Mouse (Mus musculus): ENCODE measurements around the gene Fibcd1.

Fibcd1 gene

DNA sequence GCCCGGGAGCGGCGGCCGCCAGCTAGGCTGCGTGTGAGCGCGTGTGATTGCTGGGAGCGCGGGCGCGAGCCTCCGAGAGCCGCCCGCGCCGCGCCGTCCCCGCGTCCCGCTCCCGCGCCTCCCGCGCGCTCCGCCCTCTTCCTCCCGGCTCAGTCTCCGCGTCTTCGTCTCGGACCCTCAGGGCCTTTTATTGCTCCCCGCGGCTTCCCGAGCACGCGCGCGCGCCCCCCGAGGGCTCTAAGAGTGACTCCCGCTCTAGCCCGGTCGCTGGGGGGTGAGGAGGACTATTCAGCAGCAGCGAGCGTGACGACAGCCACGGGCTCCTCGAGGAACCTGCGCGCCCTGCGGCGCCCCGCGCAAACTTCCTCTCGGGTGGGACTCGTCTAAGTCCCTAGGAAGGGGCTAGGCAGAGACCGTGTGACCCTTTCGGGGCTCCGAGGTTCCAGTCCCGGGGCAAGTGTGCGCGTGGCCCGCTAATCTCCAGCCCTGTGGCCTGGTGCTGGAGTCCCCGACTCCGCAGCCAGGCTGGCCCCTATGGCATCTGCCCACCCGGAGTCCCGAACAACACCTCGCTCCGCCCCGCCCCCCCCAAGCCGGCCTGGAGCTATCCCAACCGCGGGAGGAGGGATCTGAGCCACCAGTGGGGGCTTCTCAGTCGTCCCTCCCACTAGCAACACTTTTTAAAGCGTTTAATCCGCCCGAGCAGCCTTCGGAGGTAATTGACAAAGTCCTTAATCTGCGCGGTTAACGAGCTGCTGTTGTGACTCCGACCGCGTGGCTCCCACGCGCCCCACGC, at the start of gene Fibcd1:
Gene Fibcd1, minus strand, starts transcription at position 110 of the 796 bp plus-strand sequence.
- peak; percentile 40 to 50 for DNase-seq

GRCm38 (mm10) chr2:31894221-31894870, 48.5 kb upstream of the Fibcd1 start:
- DNase-seq, result no peak

DNA sequence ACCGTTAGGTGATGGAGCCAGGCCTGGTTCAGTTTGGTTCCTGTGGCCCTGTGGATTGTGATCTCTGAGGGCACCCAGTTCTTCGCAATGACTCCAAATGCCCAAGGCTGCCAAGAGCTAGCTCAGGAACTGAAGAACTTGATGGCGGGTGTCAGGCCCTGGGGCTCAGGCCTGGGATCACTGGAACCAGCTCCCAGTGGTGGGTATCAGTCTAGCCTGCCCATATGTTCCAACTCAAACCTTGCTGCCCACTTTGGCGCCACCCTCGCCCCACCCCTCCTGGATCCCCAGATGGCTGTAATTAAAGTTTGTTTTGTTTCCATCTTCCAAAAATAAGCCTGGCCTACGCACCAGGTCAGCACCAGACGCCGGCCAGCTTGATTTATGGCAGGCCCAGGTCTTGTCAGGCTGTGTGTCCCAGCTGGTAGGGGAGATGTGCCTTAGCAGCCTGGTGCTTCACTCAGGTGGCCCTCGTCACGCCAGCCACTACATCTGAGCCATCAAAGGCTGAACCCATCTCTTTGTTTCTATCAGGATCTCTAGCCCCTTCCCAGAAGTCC, 47.4 kb upstream of the Fibcd1 start:
- DNase-seq, result no peak

- DNase-seq, result no peak
Measured at GRCm38 (mm10) chr2:31891219-31891618, 45.4 kb upstream of the Fibcd1 start.

GRCm38 (mm10) chr2:31888871-31889270, 43.1 kb upstream of the Fibcd1 start:
- no peak for DNase-seq

DNA sequence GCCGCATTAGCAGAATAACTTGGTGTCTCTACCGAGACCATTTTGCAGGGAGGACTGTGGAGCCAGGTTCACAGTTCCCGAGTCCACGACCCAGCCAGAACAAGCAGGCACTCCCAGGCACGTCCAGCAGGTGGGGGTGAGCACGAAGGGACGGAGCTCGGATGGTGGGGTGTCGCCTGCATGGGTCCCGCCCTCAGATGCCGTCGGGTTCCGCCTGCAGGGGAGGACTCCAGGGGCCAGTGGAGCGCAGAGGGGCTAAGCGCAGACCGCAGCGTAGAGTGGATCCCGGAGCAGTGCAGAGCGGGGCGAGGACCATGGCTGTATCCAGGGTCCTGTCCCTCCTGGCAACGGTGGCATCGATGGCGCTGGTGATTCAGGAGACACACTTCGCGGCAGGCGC, 41.2 kb upstream of the Fibcd1 start, which contains the start of gene Lamc3:
Gene Lamc3, plus strand, starts transcription at position 262 of the 400 bp plus-strand sequence.
- DNase-seq, result peak in 1 of 2 experiments; percentile 26

GRCm38 (mm10) chr2:31884806-31885205, 39.0 kb upstream of the Fibcd1 start:
- DNase-seq, result peak; percentile 19 to 63

- DNase-seq, result no peak
Measured at GRCm38 (mm10) chr2:31883061-31883460, 37.3 kb upstream of the Fibcd1 start.

DNA sequence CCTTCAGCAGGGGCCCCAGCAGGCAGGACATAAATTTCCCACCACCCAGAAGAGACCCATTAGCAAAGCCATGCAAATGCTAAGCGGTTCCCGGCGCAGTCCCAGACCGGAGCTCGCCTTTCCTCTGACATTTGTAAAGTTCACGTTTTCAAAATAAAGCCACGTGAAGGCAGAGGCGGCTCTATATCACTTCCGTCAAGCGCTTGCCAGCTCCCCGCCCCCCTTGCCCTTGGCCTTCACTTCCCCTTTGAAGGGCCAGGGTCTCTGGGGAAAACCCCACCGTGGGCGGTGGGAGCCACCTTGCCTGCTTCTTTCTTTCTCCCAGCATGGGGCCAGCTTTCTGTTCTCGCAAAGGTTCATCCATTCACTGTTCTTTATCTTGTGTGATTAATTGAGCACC, 35.1 kb upstream of the Fibcd1 start:
- no peak for DNase-seq

DNA sequence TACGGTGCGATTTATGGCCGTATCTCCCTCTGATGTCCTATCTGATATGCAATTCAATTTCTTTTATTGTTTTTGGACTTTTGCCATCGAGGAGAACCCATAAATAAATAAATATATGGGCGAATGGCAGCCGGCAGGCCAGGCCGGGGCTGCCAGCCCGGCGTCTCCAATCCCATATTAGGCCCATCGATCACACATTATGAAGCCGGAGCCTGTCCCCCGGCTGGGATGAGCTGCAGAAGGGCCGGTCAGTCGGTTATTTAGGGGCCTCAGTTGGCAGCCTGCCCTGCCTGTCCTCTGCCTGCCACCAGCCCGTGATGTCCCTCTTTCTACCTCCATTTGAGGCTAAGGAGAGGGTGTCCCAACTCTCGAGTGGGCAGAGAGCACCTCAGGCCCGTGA, 32.8 kb upstream of the Fibcd1 start:
- DNase-seq, result no peak

DNA sequence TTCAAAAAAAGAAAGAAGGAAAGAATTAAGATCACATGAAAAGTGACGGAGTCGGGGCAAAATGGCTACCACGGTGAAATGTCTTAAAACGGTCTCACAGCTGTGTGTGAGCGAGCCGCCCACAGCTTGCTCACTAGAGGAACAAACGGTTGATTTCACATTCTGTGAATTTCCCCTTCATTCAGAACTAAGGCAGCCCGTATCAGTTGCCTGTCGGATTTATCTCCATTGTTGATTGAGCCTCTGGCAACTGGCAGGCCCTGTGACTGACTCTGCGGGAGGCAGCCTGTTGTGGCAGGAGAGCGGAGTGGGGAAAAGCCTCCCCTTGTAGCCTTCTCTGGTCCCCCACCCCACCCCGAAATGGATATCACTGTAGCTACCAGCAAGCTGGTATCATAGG, 30.6 kb upstream of the Fibcd1 start:
- no peak for DNase-seq

DNA sequence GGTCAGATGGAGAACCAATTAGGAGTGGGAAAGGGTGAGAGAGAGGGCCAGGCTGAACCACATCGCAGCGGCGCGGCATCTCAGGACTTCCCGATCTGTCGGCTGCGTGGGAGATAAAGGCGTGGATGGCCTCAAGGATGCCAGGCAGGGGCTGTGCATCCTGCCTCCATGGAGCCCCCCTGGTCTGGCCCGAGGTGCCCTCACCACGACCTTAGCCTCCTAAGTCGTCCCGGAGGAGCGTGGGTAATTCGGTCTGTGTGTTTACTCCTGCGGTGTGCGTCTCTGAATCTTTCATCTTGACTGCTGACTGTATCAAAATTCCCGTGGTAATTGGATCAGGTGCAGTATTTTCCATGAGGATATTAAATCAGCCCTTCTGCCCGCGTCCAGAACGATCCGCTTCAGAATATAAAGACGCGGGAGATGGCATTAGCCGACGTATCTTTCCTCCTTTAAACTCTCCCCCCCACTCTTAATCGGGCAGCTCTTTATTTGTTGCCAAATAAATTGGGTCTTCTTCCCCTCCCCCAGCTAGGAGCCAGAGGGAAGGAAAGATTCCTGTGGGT, 28.6 kb upstream of the Fibcd1 start:
- no peak for DNase-seq

GRCm38 (mm10) chr2:31870683-31871082, 24.9 kb upstream of the Fibcd1 start:
- DNase-seq, result no peak

GRCm38 (mm10) chr2:31869692-31870091, 23.9 kb upstream of the Fibcd1 start:
- DNase-seq, result no peak

DNA sequence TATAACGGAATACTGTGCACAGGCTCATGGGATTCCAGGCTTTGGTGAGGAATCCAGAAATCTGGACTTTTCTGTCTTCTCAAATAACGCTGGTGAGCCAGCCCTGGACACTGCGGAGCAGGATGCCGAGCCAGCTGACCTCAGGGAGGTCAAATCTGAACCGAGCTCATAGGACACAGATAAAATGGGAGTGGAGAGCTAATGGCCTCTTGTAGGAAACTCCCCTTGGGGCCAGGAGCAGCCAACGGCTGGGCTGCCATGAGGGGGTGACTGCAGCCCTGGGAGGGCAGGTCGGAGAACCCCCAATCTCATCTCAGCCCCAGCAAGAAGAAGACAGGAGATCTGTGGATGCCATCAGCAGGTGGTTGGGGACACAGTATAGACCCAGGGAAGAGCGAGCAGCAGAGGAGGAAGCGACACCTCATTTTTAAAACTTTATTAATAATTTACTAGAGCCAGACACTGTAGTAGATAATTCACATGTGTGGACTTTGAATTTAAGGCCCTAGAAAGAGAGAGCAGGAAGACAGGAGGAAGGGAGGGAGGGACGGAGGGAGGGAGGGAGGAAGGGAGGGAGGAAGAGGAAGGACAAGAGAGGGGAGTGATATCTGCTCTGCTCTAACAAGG, 22.8 kb upstream of the Fibcd1 start:
- DNase-seq, result no peak

- no peak for DNase-seq
Measured at GRCm38 (mm10) chr2:31867773-31868537, 22.1 kb upstream of the Fibcd1 start.

- DNase-seq, result no peak
Measured at GRCm38 (mm10) chr2:31865794-31866193, 20.0 kb upstream of the Fibcd1 start.

DNA sequence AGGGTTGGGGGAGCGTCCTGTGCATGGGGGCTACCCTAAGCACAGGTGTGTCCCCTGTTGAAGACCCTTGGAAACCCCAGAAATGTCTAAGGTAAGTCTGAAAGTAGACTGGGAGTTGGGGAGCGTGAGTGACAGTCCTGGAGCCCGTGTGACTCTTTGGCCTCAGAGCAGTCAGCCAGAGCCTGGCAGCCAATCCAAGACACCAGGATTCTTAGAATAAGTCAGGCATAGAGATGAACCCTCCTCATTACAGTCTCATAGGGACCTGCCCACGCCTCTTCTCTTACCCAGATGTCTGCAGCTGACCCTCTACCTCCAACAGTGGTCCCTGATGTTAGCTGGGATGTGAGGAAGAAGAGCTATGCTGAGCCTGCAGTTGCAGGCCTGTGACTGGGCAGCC, 19.5 kb upstream of the Fibcd1 start:
- DNase-seq, result no peak

- no peak for DNase-seq
Measured at GRCm38 (mm10) chr2:31864891-31865290, 19.1 kb upstream of the Fibcd1 start.

- DNase-seq, result no peak
Measured at GRCm38 (mm10) chr2:31863766-31864165, 18.0 kb upstream of the Fibcd1 start.

DNA sequence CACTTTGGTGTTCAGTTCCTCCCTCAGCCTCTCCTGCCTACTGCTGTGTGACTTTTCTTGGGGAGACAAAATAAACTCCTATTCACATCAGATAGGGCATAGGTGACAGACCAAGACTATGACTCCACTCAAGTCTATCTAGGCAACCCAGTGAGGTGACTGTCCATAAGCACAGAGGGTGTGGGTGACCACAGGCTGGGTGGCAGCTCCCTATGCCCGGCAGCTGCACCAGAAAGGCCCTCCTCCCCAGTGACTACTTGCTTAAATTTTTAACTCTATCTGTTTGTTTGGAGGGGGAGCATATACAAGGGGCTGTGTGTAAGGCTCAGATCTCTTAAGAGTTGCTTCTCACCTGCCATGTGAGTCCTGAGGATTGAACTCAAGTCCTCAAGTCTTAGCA, 17.1 kb upstream of the Fibcd1 start:
- DNase-seq, result no peak

DNA sequence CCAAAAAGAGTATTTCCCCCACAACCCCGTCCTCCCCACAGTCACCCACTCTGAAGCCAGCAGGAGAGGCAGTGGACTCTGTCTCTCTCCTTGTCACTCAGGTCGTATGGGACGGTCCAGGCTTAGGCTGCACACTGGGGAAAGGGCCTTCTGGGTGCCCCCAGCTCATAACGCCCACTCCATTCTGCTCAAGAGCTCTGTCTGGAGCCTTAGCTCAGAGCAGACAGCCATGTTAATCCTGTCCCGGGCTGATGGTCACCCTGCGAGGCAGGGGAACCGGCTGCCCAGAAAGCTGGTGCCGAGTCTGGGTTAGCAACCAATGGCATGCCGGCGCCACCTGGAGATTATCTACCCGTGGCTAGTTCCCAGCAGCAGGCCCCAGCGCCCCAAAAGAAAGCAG, 12.7 kb upstream of the Fibcd1 start:
- peak in 1 of 2 experiments; percentile 21 for DNase-seq
